Mouse (Mus musculus): Measurements from ENCODE around the gene Crat.
"Not testable (repeated sequence)": the region's sequence is repeated elsewhere in the genome, so short reads cannot be mapped to it uniquely, and the experiment has no call there.

- not testable (repeated sequence) for TF ChIP-seq CTCF (IDR thresholded peaks at IDR 0.05; ENCODE audit: borderline replicate concordance, control insufficient read depth, extremely low read depth, insufficient read depth, low read length, poor library complexity); POLR2A (IDR thresholded peaks at IDR 0.05; ENCODE audit: control insufficient read depth, extremely low read depth, insufficient read depth, low read length, poor library complexity)
These were observed 1.5 kb upstream of the Crat start for GRCm38 (mm10) chr2:30417154-30417553.
